11 mouse cellular contexts compared by ENCODE assay signal in the genomic region with DNA sequence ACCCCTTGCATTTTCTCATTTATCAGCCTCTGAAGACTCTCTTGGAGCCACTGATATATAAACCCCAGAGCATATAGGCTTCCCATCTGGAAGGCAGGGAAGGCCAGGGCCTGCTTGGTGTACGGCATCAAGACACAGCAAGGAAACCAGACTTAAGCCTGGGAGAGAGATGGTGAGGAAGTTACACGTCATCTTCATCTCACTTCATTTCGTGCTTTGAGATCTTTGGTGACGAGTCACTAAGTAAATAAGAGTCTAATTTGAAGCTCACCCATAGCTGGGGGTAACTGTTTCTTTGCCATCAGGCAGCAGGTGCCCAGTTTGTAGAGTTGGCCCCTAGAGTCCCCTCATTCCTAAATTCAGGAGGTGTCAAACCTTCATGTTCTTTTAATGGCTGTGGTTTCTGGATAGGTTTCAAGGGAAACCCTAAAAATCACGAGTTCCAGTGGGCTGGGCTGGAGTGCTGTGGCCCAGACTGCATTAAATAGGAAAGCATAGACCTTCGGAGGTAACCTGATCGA.
DNase-seq lines count a peak whose midpoint lies in the region; ATAC-seq lines count a peak whose summit lies in the region.
"Had no signal": no experiment of that assay in that cellular context is flagged by ENCODE, and none has a peak within 500 bp of the region (broad histone marks: within the 10 kb centered on the region; RNA-seq: fewer than 3 reads in every experiment).

No protein-coding gene starts in this region.

- DNase-seq in kidney, postnatal 14 days: no peak
- no peak for DNase-seq in embryonic facial prominence, embryonic 11.5 days (ENCODE audit: low spot score)
- DNase-seq in ovary, postnatal 10 days (ENCODE audit: low spot score): no peak
- no peak for DNase-seq in kidney, adult 8-10 months
- DNase-seq: adrenal gland, postnatal 25 days; kidney, adult 2 months had no signal

- no peak overlapping the region for H3K9ac ChIP-seq in kidney, embryonic 14.5 days (ENCODE audit: low read depth, low read length)
- peak overlapping the region; percentile 92 for H3K9ac ChIP-seq in embryonic facial prominence, embryonic 11.5 days (replicated peaks; ENCODE audit: low read length)
- H3K9ac ChIP-seq in hindbrain, embryonic 15.5 days: peak overlapping the region; percentile 77
- peak overlapping the region; percentile 95 for H3K9ac ChIP-seq in midbrain, embryonic 16.5 days (ENCODE audit: low read depth, low read length)

- no peak for ATAC-seq in kidney, embryonic 14.5 days (ENCODE audit: low FRiP score, low TSS enrichment)
- no peak for ATAC-seq in embryonic facial prominence, embryonic 11.5 days (replicated peaks; ENCODE audit: insufficient number of reproducible peaks, low FRiP score, low TSS enrichment, low read depth)
- no peak for ATAC-seq in hindbrain, embryonic 15.5 days (ENCODE audit: low FRiP score, low read depth)
- ATAC-seq in midbrain, embryonic 16.5 days: no peak
- ATAC-seq in CD4-positive, CD25-positive, alpha-beta regulatory T cell, adult 4 months: no peak

- no peaks in the 10 kb centered on the region for H3K27me3 ChIP-seq in kidney, embryonic 14.5 days (ENCODE audit: control insufficient read depth, insufficient read depth, low read length)
- H3K27me3 ChIP-seq in embryonic facial prominence, embryonic 11.5 days (ENCODE audit: control insufficient read depth, insufficient read depth, low read length): no peaks in the 10 kb centered on the region
- H3K27me3 ChIP-seq in hindbrain, embryonic 15.5 days: peaks cover 12% of the 10 kb centered on the region
- no peaks in the 10 kb centered on the region for H3K27me3 ChIP-seq in midbrain, embryonic 16.5 days (ENCODE audit: control insufficient read depth, insufficient read depth, low read depth, low read length)

- no peaks in the 10 kb centered on the region for H3K36me3 ChIP-seq in kidney, embryonic 14.5 days (ENCODE audit: control insufficient read depth, insufficient read depth, low read length)
- no peaks in the 10 kb centered on the region for H3K36me3 ChIP-seq in embryonic facial prominence, embryonic 11.5 days (replicated peaks; ENCODE audit: control insufficient read depth, insufficient read depth, low read depth, low read length)
- no peaks in the 10 kb centered on the region for H3K36me3 ChIP-seq in hindbrain, embryonic 15.5 days
- no peaks in the 10 kb centered on the region for H3K36me3 ChIP-seq in midbrain, embryonic 16.5 days (ENCODE audit: control insufficient read depth, insufficient read depth, low read length)

- H3K9me3 ChIP-seq in kidney, embryonic 14.5 days (ENCODE audit: control insufficient read depth, low read length): no peaks in the 10 kb centered on the region
- no peaks in the 10 kb centered on the region for H3K9me3 ChIP-seq in embryonic facial prominence, embryonic 11.5 days (replicated peaks; ENCODE audit: control insufficient read depth, low read length)
- no peaks in the 10 kb centered on the region for H3K9me3 ChIP-seq in hindbrain, embryonic 15.5 days
- no peaks in the 10 kb centered on the region for H3K9me3 ChIP-seq in midbrain, embryonic 16.5 days (replicated peaks; ENCODE audit: control insufficient read depth, low read length, poor library complexity, severe bottlenecking)
- H3K9me3 ChIP-seq: megakaryocyte, embryonic 14.5 days had no signal

- H3K4me3 ChIP-seq in kidney, embryonic 14.5 days (ENCODE audit: low read length): peak overlapping the region; percentile 81; the same call in 1 of the 2 replicates
- H3K4me3 ChIP-seq in embryonic facial prominence, embryonic 11.5 days (ENCODE audit: low read depth, low read length): peak overlapping the region; percentile 82
- H3K4me3 ChIP-seq in hindbrain, embryonic 15.5 days: peak overlapping the region; percentile 62
- peak overlapping the region; percentile 74 for H3K4me3 ChIP-seq in midbrain, embryonic 16.5 days (ENCODE audit: low read depth, low read length)

- H3K4me1 ChIP-seq in kidney, embryonic 14.5 days (ENCODE audit: control insufficient read depth, insufficient read depth, low read length): peaks cover 51% of the 10 kb centered on the region
- peaks cover 29% of the 10 kb centered on the region for H3K4me1 ChIP-seq in embryonic facial prominence, embryonic 11.5 days (ENCODE audit: control insufficient read depth, insufficient read depth, low read length)
- H3K4me1 ChIP-seq in hindbrain, embryonic 15.5 days (replicated peaks): peaks cover 66% of the 10 kb centered on the region
- H3K4me1 ChIP-seq in midbrain, embryonic 16.5 days (ENCODE audit: control insufficient read depth, insufficient read depth, low read length): peaks cover 66% of the 10 kb centered on the region

- 41% methylated on average over 7 of the region's 7 CpGs for WGBS in kidney, embryonic 14.5 days
- WGBS in embryonic facial prominence, embryonic 11.5 days: 35% methylated on average over 7 of the region's 7 CpGs
- 51% methylated on average over 7 of the region's 7 CpGs for WGBS in hindbrain, embryonic 15.5 days
- 29% methylated on average over 7 of the region's 7 CpGs for WGBS in midbrain, embryonic 16.5 days

- H3K27ac ChIP-seq in kidney, embryonic 14.5 days (ENCODE audit: low read depth, low read length): no peak overlapping the region
- H3K27ac ChIP-seq in embryonic facial prominence, embryonic 11.5 days (replicated peaks; ENCODE audit: low read depth, low read length): peak overlapping the region; percentile 31; the same call in 1 of the 2 replicates
- H3K27ac ChIP-seq in hindbrain, embryonic 15.5 days (replicated peaks): peak overlapping the region; percentile 93; the same call in 1 of the 2 replicates
- H3K27ac ChIP-seq in midbrain, embryonic 16.5 days (ENCODE audit: low read length): peak overlapping the region; percentile 100

- H3K4me2 ChIP-seq in kidney, embryonic 14.5 days (replicated peaks; ENCODE audit: low read depth, low read length): peak overlapping the region; percentile 95
- H3K4me2 ChIP-seq in embryonic facial prominence, embryonic 11.5 days (ENCODE audit: low read depth, low read length): peak overlapping the region; percentile 94
- H3K4me2 ChIP-seq in hindbrain, embryonic 15.5 days: peak overlapping the region; percentile 96
- peak overlapping the region; percentile 96 for H3K4me2 ChIP-seq in midbrain, embryonic 16.5 days (ENCODE audit: low read length)
